Mouse (Mus musculus): ENCODE measurements at regions not wholly inside any gene's neighbourhood (a gene's known extent, or its start where the extent isn't known, plus 50 kb on each side); places are given as distances from the start of the nearest gene placed in this dataset.

DNA sequence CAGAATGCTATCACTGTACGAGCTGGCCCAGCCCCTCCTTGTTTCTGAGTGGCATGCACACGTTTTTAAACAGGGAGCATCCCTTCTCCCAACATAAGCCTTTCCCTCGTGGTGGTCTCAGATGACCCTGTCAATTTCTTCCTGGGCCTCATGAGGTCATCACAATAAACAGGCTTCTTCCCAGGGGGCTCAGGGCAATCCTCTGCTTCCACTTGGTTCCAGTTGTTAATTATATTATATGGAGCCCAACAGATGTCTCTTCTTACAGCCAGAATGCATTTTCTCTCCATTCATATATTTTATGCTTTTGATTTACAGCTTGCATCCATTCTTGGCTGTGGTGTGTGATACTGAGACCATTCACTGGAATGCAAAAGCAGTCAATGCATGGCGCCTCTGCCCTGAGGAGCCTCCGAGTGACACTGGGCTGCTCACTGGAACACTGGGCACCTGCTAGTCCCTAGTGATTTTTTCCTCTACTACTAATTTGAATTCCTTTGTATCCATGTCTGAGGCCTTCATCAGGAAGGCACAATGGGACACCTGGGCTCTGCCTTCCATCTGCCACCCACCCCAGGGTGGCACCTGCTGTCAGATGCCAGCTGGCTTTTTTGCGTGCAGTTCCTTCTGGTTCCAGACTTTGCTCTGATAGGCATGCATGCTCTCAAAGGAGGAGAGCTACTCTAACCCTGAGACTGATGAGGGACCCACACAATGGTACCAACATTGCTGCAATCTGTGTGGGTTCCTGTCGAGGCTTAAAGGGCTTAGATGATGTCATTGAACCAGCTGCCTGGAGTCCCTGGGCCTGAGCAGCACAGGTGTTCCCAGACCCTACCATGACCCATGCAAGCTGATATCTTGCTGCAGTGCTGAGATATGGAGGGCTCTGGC is 528.8 kb upstream of the Mgmt start:
- DNase-seq (ENCODE audit: low spot score) = no peak

DNA sequence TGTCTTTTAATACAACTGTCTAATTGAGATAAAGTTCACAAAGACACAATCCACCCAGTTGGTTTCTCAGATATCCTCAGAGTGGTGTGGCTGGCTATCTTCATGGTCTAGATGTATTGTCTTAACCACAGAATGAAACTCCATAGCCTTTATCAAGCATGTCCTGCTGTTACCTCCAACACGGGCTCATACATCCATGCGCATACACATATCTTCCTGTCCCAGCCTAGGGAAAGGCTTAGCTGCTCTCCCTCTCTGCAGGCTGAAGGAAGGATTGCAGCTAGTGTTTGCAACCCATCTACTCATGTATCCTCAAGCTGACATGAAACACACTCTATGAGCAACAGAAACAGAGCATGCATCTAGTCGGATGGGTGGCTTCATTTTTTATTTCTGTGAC is 517.2 kb upstream of the Mgmt start:
- DNase-seq (ENCODE audit: low spot score) = no peak

DNA sequence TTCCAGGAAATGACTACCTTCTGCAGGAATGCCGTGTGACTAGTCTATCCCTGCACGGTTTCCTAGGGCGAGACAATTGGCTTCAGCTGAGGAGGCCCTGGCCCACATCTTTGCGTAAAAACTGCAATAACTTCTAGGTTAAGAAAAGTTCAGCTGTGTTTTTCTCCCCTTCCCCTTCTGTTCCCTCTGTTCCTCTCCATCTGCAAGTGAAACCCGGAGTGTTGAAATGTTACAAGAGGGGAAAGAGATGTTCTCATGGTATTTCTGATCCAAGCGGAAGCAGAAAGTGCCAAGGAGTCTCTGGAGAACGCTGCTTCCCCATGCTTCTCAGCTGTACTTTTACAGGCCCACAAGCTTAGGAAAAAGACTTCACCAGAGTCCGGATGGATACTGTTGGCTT is 516.7 kb upstream of the Mgmt start:
- no peak for DNase-seq (ENCODE audit: low spot score)

DNA sequence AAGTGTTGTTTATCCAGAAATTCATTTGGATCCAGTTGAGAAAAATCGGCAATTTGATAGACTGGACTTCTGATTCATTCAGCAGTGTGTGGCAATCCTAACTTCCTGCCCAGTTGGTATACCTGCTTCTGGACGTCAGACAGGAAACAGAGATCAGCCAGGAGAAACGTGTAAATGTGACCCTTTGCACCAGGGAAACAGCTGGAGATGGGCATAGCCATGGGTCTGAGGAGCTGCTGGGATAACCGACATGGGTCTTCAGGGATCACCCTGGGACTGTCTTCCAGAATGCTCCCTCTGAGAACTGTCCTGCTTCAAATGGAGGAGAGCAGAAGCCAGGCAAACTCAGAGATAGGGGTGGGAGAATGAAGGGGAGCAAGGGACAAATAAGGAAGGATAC is 516.1 kb upstream of the Mgmt start:
- DNase-seq (ENCODE audit: low spot score) = no peak

DNA sequence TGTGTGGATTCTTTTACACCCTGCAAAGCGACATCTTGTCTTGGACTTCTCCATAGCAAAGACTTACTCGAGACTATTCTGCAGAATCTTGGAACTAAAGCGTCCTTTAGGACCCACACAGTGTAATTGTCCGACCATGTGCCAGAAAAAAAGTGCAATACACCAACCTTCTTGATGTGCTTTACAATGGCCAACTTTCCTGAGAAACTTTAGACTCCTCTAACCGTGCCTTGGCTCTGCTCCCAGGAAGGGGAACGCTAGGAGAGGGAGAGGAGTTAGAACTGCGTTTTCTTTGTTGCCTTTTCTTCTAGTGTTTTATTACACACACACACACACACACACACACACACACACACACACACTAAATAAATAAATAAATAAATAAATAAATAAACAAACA is 515.1 kb upstream of the Mgmt start:
- DNase-seq (ENCODE audit: low spot score) = no peak

DNA sequence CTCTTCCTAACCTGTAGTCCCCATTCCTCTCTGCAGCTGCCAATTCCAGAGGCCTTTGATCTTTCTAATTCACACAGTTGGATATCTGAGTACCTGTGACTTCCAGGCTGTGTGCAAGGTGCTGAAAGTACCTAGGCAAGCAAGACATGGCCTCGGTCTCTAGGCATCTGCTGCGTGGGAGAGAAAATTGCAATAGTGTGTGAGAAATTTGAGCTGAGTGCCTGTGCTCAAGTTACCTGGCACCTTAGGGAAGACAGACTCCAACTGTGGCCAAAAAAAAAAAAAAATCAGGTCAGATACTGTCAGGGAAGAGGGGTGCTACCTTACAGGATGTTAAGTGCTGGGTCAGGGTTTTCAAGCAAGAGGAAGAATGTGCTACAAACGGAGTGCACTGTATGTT is 514.7 kb upstream of the Mgmt start:
- DNase-seq (ENCODE audit: low spot score) = no peak

DNA sequence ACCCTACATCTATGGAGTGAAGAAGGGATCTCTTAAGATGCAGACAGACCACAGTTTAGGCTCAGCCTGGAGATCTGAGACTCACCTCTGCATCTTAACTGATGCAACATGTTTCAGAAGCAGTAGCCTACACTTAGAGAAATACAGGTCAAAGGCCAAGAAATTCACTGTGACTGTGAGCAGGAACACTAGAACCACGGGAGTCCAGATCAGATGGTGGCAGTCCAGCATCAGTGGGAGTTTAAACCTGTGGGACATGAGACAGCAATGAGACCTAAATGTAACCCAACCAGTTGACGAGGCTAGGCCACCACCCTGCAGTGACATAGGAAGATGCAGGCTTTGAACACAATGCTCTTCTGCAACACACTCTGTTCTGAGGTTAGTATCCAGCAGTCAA is 511.1 kb upstream of the Mgmt start:
- DNase-seq (ENCODE audit: low spot score) = no peak

DNA sequence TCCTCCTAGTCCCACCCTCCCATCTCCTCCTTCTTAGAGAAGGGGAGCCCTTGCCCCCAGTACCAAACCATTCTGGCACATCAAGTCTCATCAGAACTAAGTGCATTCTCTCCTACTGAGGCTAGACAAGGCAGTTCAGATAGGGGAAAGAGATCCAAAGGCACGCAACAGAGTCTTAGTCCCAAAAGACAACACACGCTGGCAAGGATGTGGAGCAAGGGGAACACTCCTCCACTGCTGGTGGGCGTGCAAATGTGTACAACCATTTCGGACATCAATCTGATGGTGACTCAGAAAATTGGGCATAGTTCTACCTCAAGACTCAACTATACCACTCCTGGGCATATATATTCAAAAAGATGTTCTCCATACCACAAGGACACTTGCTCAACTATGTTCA is 506.7 kb upstream of the Mgmt start:
- no peak for DNase-seq (ENCODE audit: low spot score)

DNA sequence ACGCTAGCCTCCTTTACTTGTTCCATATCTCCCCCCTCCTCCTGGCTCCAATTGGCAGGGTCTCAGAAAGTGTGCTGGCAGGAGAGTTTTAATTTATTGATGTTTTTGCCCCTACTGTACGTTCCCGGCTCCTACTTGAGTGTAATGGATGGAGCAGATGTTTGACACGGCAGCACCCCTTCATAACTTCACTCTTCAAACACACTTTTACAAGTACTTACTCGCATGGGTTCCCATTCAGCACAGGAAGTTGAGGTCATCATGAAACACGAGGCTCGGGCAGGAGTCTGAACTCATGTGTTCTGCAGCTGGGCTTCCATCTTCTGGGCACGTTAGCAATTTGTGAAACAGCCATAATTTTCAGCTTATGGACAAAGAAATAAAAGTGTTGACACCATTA is 504.3 kb upstream of the Mgmt start:
- DNase-seq (ENCODE audit: low spot score) = no peak

DNA sequence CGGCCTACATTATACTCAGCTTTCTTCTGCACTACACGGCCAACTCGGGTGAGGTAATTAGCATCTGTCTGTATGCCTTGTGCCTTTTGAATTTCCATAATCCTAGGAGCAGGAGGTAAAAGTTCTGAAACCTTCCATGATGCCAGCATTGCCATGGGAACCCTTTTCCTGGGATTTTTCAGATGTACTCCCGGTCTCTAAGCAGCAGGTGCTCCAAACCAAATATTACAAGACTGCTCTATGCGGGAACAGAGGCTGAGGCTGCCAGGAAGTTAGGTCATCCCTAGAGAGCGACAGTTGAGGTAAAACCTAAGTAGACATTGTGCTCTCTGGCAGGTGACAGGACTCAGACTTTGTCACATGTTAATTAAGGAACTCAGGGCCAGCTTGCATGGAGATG is 501.0 kb upstream of the Mgmt start:
- no peak for DNase-seq (ENCODE audit: low spot score)

DNA sequence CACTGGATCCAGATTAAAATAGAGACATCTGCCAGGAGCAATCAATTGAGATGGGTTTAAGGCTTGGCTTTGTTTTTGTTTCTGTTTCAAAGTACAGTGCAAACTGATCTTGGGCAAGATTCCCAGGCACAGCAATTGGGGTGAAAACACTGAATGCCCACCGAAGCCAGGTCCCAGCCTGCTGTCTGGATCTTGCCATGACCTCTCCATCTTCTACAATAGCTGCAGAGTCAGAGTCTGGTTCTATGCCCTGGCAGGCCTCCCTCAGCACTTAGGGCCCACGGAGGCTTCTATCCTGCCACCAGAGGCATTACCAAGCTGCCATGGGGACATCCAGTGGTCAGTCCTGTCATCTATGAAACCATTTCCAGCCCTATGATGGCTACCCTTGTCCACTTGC is 498.6 kb upstream of the Mgmt start:
- no peak for DNase-seq (ENCODE audit: low spot score)

DNA sequence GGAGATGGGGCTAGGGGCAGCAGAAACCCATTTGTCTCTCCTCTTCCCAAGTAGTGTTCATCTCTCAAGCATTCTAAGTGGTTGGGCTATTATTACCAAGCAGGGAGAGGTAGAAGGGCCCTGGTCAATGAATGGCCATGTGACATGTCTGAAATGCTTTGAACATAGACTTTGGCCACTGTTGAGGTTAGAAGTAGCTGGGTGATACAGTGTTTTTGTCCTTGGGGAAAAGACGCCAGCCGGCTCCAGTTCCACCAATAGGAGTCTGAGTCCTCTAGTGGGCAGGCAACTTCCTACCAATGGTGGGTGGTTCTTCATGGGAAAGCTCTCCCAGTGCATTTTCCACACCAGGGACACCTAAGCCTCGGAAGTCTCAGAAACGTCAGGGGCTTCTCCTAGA is 497.3 kb upstream of the Mgmt start:
- no peak for DNase-seq (ENCODE audit: low spot score)

DNA sequence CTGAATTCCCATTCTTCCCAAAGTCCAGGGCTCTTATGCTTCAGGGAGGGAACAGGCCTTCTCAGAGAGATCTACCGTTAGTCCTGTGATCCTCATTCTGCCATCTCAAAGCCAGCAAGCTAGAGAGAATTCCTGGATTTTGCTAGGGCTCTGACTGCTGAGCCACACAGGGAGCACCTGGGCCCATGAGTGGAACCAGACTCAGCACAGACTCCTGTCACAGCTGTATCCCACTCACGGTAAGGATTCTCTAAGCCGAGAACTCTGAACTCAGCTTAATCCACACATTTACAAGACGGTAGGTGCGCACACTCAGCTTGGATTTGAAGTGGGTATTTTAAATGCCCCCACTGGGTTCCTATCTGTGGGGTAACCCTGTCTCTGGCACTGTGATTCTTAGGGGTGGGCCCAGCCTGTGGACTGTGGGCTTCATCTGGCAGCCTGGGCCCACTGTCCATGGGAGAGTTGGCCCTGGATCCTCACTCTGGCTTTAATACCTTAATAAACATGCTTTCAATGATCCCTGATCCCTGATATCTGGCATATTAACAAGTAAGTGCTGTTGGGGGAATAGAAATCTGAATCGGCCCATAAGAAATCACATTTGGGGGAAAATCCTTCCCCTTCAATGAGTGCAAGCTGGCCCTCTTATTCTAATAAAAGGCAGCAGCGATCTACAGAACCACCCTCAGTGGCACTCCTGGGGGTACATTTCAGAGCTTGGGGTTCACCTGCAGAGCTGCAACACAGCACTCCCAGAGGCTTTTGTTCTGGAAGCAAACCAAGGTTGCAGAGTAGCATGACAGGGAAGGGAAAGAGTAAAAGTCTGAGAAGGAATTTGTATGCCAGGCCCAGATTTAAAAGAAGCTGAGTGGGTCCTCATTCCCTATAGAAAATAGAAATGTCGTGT is 491.5 kb upstream of the Mgmt start:
- no peak for DNase-seq (ENCODE audit: low spot score)

DNA sequence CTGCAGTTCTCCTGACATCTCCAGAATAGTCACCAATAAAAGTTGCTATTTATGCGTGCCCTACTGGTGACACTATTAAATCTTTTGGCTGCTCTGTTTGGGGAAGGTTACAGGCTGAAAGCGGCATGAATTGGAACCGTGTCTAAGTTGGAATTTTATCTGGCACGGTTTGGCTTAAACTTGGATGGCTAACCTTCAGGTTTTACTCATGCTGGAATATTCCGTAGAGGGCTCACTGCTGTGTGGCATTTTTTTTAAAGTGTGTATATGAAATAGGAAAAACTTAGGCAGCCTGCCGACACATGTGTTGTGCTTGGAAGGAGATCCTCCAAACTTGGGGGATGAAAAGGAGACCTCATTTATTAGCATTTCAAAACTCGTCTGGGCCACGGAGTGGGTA is 489.0 kb upstream of the Mgmt start:
- no peak for DNase-seq (ENCODE audit: low spot score)

DNA sequence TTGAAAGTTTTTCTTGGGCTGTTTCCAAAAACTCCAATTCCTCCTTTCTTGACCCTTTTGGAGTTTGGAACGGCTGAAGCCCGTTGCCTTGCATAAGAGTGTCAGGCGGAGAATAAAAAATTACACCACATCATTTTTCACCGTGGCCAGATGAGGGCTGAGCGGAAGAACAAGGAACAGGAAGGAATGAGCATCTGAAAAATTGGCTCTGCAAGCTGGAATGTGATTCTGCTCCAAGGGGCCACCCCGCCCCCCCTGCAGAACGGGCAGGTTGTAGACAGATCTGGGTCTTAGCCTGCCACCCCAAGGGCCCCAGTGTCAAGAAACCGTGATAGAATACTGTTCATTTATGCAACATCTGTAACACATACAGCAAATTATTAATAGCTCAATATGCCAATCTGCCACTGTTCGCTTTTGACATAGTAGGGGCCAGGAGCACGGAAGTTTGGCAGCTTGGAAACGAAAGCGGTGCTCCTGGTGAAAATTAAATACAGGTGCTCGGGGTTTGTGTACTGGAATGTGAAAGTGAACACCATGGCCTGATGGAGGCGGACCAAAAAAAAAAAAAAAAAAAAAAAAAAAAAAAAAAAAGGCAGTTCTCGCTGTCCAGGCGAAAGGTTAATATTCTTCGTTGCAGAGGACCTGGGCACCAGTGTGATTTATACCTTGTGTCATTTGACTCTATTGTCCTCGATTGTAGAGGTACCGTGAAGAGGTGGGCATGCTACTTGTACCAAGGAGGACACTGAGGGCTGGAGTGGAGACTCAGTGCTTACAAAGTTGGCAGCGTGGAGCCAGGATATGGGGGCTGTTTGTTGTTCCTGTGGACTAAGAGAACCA is 487.9 kb upstream of the Mgmt start:
- no peak for DNase-seq (ENCODE audit: low spot score)

DNA sequence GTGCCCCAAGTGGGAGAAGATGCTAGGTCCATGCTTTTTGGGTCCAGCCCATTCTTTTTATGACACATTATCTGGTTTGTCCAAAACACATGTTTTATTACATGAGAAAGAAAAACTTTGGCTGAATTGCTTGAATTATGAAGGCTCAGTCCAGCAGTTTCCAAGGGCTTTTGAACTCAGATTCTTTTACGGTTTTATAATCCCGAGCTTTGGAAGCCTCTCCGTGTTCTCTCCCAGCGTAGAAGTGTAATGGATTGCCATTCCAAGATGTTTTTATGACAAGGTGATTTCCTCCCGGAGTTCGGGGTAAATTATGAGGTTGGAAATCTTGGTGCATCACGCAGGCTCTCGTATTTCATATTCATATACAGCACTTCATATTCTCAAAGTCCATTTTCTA is 479.6 kb upstream of the Mgmt start:
- DNase-seq (ENCODE audit: low spot score) = no peak

DNA sequence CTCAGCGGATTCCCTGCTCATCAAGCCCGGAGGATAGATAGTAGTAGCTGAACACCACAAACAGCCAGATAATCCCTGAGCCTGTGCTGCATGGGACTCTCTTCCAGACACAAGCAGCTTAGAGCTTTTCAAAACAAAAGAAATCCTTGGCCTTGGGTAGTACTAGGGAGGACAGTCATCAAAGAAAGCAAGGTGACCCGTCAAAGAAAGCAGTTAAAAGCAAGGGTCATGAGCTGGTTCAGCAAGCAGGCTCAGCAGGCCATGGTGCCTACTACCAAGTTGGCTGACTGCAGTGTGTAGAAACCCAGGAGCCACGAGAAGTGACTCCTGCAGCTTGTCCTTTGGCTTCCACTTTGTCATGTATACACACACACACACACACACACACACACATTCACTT is 477.1 kb upstream of the Mgmt start:
- no peak for DNase-seq (ENCODE audit: low spot score)

DNA sequence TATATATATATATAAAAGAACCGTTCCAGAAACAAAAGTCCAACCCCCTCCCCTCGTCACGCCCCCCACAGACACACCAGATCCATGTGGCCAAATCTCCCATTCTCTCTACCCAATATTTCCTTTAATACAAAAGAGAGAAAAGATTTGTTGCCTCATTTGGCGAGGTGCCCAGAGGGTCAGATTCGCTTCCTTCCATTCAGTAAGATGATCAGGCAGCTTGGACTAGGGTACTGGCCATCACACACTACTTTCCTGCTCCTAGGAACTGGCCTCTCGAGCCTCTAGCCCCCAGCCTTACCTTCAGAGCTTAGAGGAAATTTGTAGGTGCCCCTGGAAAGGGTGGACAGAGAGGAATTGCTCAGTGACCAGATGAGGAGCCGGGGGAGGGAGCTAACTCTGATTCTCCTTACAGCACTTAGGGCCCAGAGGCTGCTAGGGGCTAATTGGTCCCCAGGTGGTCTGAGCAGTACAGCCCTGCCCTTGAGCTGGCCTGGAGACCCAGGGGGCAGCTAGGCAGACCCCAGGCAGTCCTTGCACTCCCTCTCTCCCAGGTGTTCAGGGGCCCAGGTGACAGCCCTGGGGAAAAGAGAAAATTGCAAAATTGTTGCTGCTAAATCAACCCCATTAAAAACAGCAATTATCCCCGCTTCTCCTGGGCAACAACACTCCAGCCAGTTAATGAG is 470.4 kb upstream of the Mgmt start:
- DNase-seq (ENCODE audit: low spot score) = no peak

DNA sequence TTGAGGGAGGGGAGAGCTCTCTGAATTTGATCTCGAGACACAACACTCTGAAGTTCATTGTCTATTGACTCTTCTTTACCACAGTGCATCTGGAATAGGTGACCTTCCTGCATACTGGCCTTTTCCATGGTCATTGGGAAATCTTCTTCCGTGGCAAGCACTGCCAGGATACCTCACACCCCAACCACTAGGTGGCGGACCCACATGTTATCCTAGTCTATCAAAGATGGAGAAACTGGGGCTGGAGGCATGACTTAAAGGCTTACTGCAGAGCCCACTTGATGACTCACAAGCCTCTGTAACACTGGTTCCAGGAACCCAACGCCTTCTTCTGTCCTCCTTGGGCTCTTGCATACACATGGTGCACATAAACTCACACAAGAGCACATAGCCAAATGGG is 467.2 kb upstream of the Mgmt start:
- DNase-seq (ENCODE audit: low spot score) = no peak

DNA sequence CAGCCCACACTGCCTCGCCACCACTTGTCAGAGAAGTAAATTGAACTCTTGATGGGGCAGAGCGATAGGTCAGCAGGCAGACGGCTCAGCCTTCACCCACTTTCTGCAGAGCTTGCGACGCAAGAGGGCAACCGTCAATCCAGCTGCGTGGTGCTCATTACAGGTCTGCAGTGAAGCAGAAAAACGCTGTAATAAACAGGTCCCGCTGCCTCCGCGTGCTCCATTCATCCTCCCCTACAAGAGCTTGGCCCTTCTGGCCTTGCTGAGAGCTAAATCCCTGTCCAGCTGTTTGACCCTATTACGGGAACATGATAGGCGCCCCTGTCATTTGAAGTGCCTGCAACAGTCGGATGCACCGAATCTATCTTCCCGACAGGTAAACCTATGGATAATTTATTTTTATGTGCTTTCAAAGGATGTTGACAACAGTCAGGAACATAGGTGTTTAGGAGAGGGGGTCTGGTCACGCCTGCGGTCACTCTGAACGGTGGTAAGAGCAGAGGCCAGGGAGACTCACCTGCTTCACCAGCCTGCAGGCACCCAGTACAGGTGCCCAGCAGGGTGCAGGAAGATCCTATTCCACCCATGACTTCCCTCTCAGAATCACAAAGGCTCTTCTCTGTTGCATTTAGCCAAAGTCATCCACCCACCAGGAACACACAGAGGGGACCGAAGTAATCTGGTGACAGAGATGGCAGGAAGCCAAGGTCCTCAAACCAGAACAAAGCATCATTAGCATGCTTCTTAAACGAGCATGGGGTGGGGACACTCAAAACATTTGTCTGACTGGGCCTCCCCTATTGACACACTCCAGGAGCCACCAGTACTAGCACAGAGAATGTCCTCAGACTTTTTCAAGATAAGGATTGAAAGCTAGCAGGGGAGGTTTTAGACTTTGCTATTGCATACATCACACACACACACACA is 464.1 kb upstream of the Mgmt start:
- DNase-seq (ENCODE audit: low spot score) = no peak

DNA sequence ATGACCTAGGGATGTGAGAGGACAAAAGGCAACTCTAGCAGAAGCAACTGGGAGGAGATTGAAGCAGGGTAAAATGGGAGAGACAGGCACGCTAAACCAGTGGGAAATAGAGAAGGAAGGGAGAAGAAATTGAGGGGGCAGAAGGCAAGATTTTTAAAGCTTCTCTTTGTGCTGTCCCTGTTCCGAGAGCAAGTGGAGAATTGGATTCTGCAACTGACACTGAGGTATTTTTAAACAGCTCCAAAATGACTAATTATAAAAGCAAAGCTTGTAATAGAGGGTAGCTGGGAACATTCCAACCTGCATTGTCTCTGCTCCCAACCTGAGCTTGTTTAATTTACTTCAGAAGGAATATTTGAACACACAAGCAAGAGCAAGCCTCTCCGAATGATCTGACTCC is 460.7 kb upstream of the Mgmt start:
- no peak for DNase-seq (ENCODE audit: low spot score)
